Mouse (Mus musculus): ENCODE measurements around the gene Baat.
"Not testable (repeated sequence)": the region's sequence is repeated elsewhere in the genome, so short reads cannot be mapped to it uniquely, and the experiment has no call there.

Baat gene

GRCm38 (mm10) chr4:49506386-49506785 is at the start of gene Baat:
Gene Baat (minus strand): TSS chr4:49506557.
- no peak for DNase-seq

GRCm38 (mm10) chr4:49553380-49553779 is 47.0 kb upstream of the Baat start:
- no peak for DNase-seq

- no peak for DNase-seq
Observed at GRCm38 (mm10) chr4:49549383-49549782, 43.0 kb upstream of the Baat start, which contains the start of gene Aldob. Gene Aldob (minus strand): TSS chr4:49549546.

GRCm38 (mm10) chr4:49547544-49548219 is 41.3 kb upstream of the Baat start:
- DNase-seq: no peak

GRCm38 (mm10) chr4:49546873-49547543 is 40.7 kb upstream of the Baat start:
- no peak for DNase-seq

GRCm38 (mm10) chr4:49546026-49546425 is 39.7 kb upstream of the Baat start:
- DNase-seq: no peak

- DNase-seq: no peak
Observed at GRCm38 (mm10) chr4:49540966-49541365, 34.6 kb upstream of the Baat start.

GRCm38 (mm10) chr4:49539665-49540064 is 33.3 kb upstream of the Baat start:
- no peak for DNase-seq

- no peak for DNase-seq
Observed at GRCm38 (mm10) chr4:49536671-49537070, 30.3 kb upstream of the Baat start.

GRCm38 (mm10) chr4:49535675-49536294 is 29.4 kb upstream of the Baat start:
- no peak for DNase-seq

GRCm38 (mm10) chr4:49535036-49535435 is 28.7 kb upstream of the Baat start:
- DNase-seq: no peak

GRCm38 (mm10) chr4:49522576-49522975 is 16.2 kb upstream of the Baat start:
- no peak for DNase-seq

GRCm38 (mm10) chr4:49521346-49521745 is 15.0 kb upstream of the Baat start:
- peak; percentile 50 for DNase-seq

GRCm38 (mm10) chr4:49520572-49521340 is 14.4 kb upstream of the Baat start, which contains the start of the genes Mrpl50 and Zfp189:
Gene Mrpl50 (minus strand): TSS chr4:49521093.
Gene Zfp189 (plus strand): TSS chr4:49521176.
- peak; percentile 98 for DNase-seq

GRCm38 (mm10) chr4:49519476-49519875 is 13.1 kb upstream of the Baat start:
- peak; percentile 38 for DNase-seq

- DNase-seq: no peak
Observed at GRCm38 (mm10) chr4:49514441-49514840, 8.1 kb upstream of the Baat start.

- DNase-seq: peak; percentile 43
Observed at GRCm38 (mm10) chr4:49512636-49513035, 6.3 kb upstream of the Baat start.

GRCm38 (mm10) chr4:49510236-49510835 is 4.0 kb upstream of the Baat start:
- not testable (repeated sequence) for DNase-seq

GRCm38 (mm10) chr4:49509183-49509582 is 2.8 kb upstream of the Baat start:
- DNase-seq: no peak

- no peak for DNase-seq
Observed at GRCm38 (mm10) chr4:49503563-49503962, 2.8 kb downstream of the Baat start.

- not testable (repeated sequence) for DNase-seq
Observed at GRCm38 (mm10) chr4:49485934-49486650, 20.3 kb downstream of the Baat start.

- no peak for DNase-seq
Observed at GRCm38 (mm10) chr4:49485442-49485841, 20.9 kb downstream of the Baat start.
